Mouse (Mus musculus) thymus, adult 2 months (tissue): Measurements from ENCODE around the gene Abhd17b.

ENCODE experiments used
- CTCF ChIP-seq: fragments of 200-500 bp; IDR thresholded peaks from 2 replicates; pipeline ENCODE4 v1.5.1; 2012; ENCODE audit warnings: mild to moderate bottlenecking, control low read depth, low read length, moderate library complexity, borderline replicate concordance; ENCODE audit not compliant: control insufficient read depth, poor library complexity, insufficient read depth; ENCODE audit errors: extremely low read depth
- POLR2A ChIP-seq: fragments of 200-500 bp; IDR thresholded peaks from 2 replicates; pipeline ENCODE4 v1.6.1; 2012; ENCODE audit warnings: mild to moderate bottlenecking, low read length, control low read depth, moderate library complexity; ENCODE audit not compliant: control insufficient read depth, poor library complexity, insufficient read depth; ENCODE audit errors: extremely low read depth

DNA sequence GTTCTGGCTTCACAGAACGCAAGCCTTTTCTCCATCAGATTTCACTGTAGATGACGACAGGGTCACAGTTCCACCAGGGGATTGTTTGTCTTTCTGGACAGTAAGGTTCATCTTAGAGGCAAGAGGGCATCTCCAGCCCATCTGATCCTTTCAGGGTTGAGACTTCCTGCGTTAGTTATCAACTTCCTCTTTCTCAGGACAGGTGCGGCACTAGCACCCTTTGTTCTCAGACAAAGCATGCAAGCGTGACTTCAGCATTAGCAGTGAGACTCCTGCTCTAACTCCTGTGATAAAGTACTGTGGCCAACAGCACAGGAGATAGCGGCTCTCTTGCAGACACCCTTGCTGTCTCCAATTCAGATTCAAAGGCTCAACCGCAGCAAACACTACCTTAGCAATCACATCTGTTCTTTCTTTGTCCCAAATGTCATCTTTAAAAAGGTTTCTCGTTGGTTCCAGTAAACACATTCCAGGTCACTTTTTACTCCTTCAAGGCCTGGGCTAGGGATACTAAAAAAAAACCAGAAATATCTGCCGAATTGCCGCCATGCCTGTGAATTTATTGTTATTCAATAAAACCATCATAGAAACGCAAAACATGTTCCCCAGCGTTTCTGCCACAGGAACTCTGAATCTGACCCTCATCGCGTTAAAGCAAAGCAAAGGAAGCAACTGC, 22.2 kb upstream of the Abhd17b start:
- TF ChIP-seq CTCF (no peak), POLR2A (no peak)
